Mouse (Mus musculus): Measurements from ENCODE around the gene Nbas.

The Nbas gene

DNA sequence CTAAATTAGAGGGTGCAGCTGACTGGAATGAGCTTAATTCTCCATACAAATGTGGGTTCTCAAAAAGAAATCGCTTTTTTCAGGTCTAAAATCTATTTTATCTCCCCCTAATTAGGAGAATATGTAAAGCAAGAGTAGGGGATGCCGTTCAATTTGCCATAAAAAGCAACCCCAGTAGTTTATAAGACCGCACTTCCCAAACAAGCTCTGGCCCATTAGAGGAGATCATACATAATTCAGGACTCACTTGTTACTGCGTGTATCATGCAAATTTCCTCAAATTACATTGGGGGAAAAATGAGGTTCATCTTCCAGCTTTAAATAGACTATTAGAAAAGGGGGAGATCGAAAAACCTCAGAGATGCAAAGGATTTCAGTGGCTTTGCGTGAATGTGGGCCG, 346.7 kb downstream of the Nbas start:
- no peak for DNase-seq (ENCODE audit: low spot score in 2 of 2)

DNA sequence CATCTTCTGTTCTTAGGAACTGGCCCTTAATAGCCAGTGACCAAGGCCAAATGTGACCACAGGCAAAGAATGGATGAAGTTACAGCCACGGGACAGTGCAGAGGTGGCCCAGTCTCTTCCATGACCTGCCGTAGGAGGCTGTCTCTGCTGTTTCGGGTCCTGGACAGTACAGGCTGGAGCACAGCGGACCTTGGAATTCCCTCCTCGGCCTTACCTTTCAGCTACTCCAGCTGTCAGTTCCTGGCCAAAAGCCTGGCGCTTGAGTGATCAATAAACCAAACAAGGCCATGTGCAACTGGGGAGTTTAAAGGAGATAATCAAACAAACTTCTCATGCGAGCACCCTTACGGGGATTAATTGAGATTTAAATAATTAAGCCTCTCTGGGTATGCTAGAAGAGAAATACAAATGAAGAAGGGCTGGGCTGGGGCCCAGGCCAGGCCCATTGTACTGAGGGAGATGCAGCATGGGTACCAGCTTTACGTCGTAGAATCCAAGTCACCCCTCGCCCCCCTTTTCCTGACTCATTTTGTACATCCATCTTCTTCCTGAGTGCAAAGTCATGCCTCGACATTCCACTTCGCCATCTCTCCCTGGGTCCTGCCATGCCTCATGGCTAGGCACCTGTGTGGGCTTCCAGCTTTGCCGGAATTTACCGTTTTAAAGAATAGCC, 353.4 kb downstream of the Nbas start:
- no peak for DNase-seq (ENCODE audit: low spot score in 2 of 2)

DNA sequence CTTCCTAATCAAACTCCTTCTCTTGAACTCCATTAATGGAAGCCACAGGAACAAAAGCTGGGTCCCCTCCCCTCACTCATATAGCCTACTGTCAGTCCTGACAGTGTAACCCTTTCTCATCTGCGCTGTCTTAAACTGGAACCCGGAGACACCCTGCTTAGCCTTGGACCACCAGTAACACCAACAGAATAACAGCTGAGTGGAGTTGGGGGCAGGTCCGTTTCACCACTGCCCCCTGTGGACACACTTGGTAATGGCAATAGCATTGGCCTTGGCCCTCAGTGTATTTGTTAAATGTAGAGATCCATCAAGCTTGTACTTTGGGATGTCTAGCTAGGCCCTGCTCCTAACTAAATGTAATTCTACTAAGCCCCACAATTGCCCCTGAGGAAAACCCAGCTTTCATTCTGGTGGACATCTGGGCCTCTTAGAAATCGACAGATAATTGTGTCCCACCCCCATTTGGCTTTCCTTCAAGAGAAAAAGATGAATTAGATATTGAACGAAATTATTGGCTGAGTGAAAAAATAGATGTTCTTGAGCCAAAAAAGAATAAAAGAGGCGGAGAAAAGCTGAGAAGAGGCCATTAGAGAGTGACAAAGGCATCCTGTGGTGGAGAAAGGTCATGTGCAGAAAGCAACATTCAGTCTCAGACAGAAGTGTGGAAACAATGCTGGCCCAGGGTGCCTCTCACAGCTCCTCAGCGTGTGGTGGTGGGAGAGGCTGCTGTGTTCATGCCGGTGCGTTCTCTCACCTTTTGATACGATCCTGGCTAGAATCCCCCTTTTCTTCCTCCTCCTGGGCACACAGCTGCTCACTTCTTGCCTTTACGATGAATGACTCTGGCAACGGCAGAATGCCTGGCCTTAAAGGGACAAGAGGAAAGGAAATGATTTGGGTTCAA, 358.1 kb downstream of the Nbas start:
- DNase-seq (ENCODE audit: low spot score in 2 of 2) = no peak
